Mouse (Mus musculus) adrenal gland, postnatal 4 days (tissue): ENCODE results near the gene Stx12. TPM values are rescaled to one million over a fixed set of nuclear protein-coding genes. Genes with fewer than 3 reads are reported as not detected.

ENCODE experiments used
- total RNA-seq, 2 experiments: library from RNA; stranded (reverse); gene quantifications; 2 replicates each; pipeline ENCODE4 v1.2.3; 2021

Gene Stx12
- total RNA-seq, 2 experiments from 2014 or later, result 54.8 to 58.3 TPM

Other genes with a start within 250 kb of the Stx12 start
- 10 to 100 TPM; 24.3 to 27.3 TPM for gene Eya3, start 245.5 kb downstream of the Stx12 start, total RNA-seq
- gene Xkr8, start 152.0 kb downstream of the Stx12 start, total RNA-seq, result 1 to 10 TPM; 5.4 to 7.3 TPM
- 1 to 10 TPM; 2.2 to 3.0 TPM for gene Smpdl3b, start 127.3 kb downstream of the Stx12 start, total RNA-seq
- gene Rpa2, start 116.2 kb downstream of the Stx12 start, total RNA-seq, result 10 to 100 TPM; 31.9 to 38.5 TPM
- 1 to 10 TPM; 2.6 to 2.8 TPM for gene Themis2, start 88.1 kb downstream of the Stx12 start, total RNA-seq
- gene Ppp1r8, start 41.3 kb downstream of the Stx12 start, total RNA-seq, result 10 to 100 TPM; 56.5 to 56.7 TPM
- 10 to 100 TPM; 37.0 to 37.1 TPM for gene Fam76a, start 38.0 kb upstream of the Stx12 start, total RNA-seq
- 1 to 10 TPM; 1.2 to 1.5 TPM for gene Fgr, start 89.6 kb upstream of the Stx12 start, total RNA-seq
- 10 to 100 TPM; 92.5 to 98.7 TPM for gene Ahdc1, start 126.8 kb upstream of the Stx12 start, total RNA-seq
- gene Wasf2, start 246.0 kb upstream of the Stx12 start, total RNA-seq, result 100 to 1,000 TPM; 155 to 157 TPM